In genomic region chr8:18388353-18388752, GRCm38 (mm10) we compare ENCODE assay signal across 9 mouse cellular contexts.
A peak's percentile ranks its signal among the peaks of the same experiment; 100 is the strongest.
DNase-seq lines count a peak whose midpoint lies in the region; ATAC-seq and TF ChIP-seq lines count a peak whose summit lies in the region.
"Had no signal": no experiment of that assay in that cellular context is flagged by ENCODE, and none has a peak within 500 bp of the region (broad histone marks: within the 10 kb centered on the region; RNA-seq: fewer than 3 reads in every experiment).

No protein-coding gene starts in this region.

- intact Hi-C loops in heart, postnatal 14 days (cut with DNase I): no loop called here

- H3K36me3 ChIP-seq in ES-E14 (ENCODE audit: control insufficient read depth, insufficient read depth, low read length, poor library complexity, severe bottlenecking): no peaks in the 10 kb centered on the region
- H3K36me3 ChIP-seq in heart, embryonic 11.5 days (ENCODE audit: control insufficient read depth, insufficient read depth, low read length): no peaks in the 10 kb centered on the region
- H3K36me3 ChIP-seq: limb, embryonic 12.5 days had no signal

- no peak overlapping the region for H3K9ac ChIP-seq in ES-E14 (ENCODE audit: insufficient read depth, low read depth, low read length, poor library complexity, severe bottlenecking)
- no peak overlapping the region for H3K9ac ChIP-seq in heart, embryonic 11.5 days (ENCODE audit: low read depth, low read length)
- H3K9ac ChIP-seq: limb, embryonic 12.5 days had no signal

- no peaks in the 10 kb centered on the region for H3K4me1 ChIP-seq in ES-E14 (ENCODE audit: control insufficient read depth in 2 of 2, insufficient read depth in 2 of 2, low read length in 2 of 2, poor library complexity in 1 of 2)
- no peaks in the 10 kb centered on the region for H3K4me1 ChIP-seq in heart, embryonic 11.5 days (ENCODE audit: control insufficient read depth, insufficient read depth, low read length)
- H3K4me1 ChIP-seq: limb, embryonic 12.5 days had no signal

- no peak for ATAC-seq in heart, embryonic 11.5 days (replicated peaks; ENCODE audit: insufficient number of reproducible peaks, low FRiP score, low TSS enrichment)

- in situ Hi-C loops in ES-E14 (cut with MboI; ENCODE audit: low sequenced_read_pairs in 2 of 2, unreplicated experiment in 2 of 2): no loop called here

- no peaks in the 10 kb centered on the region for H3K27me3 ChIP-seq in heart, embryonic 11.5 days (ENCODE audit: control insufficient read depth, insufficient read depth, low read length)
- H3K27me3 ChIP-seq: limb, embryonic 12.5 days had no signal

- H3K27ac ChIP-seq in ES-E14 (ENCODE audit: insufficient read depth, low read depth, low read length, poor library complexity, severe bottlenecking): no peak overlapping the region
- no peak overlapping the region for H3K27ac ChIP-seq in heart, embryonic 11.5 days (ENCODE audit: low read depth, low read length)
- H3K27ac ChIP-seq: limb, embryonic 12.5 days had no signal

- DNase-seq in heart, postnatal 14 days: peak; percentile 6 to 21
- no peak for DNase-seq in heart, adult 9 months (ENCODE audit: low spot score in 2 of 2)
- peak; percentile 51 for DNase-seq in ES-E14 (ENCODE audit: low read depth, low spot score)
- peak; percentile 85 to 87 for DNase-seq in cerebellum, postnatal 10 days
- peak; percentile 13 to 45 for DNase-seq in frontal cortex, postnatal 14 days (ENCODE audit: low spot score in 2 of 2)
- peak; percentile 26 for DNase-seq in layer of hippocampus, postnatal 36 days
- peak; percentile 56 for DNase-seq in neural tube, embryonic 10.5 days (ENCODE audit: extremely low spot score, low spot score)

- no peaks in the 10 kb centered on the region for H3K9me3 ChIP-seq in ES-E14 (ENCODE audit: control insufficient read depth, insufficient read depth, low read depth, low read length)
- no peaks in the 10 kb centered on the region for H3K9me3 ChIP-seq in heart, embryonic 11.5 days (replicated peaks; ENCODE audit: control insufficient read depth, low read length)
- H3K9me3 ChIP-seq: limb, embryonic 12.5 days had no signal

- H3K4me3 ChIP-seq in ES-E14 (ENCODE audit: insufficient read depth in 1 of 2, low read depth in 1 of 2, low read length in 2 of 2, poor library complexity in 1 of 2, severe bottlenecking in 1 of 2): no peak overlapping the region
- no peak overlapping the region for H3K4me3 ChIP-seq in heart, embryonic 11.5 days (ENCODE audit: low read depth, low read length)
- H3K4me3 ChIP-seq: limb, embryonic 12.5 days had no signal

- 5% methylated on average over 5 of the region's 5 CpGs for WGBS in heart, embryonic 11.5 days (ENCODE audit: insufficient replicate concordance)

- no peak overlapping the region for H3K4me2 ChIP-seq in heart, embryonic 11.5 days
- H3K4me2 ChIP-seq: limb, embryonic 12.5 days had no signal

TF ChIP-seq in ES-E14, 5 proteins besides CTCF, POLR2A, EP300 and RAD21:
- TF ChIP-seq MAFK (IDR thresholded peaks at IDR 0.05; ENCODE audit: insufficient read depth, low read depth, low read length): no peak
- TF ChIP-seq ZC3H11A (IDR thresholded peaks at IDR 0.05; ENCODE audit: borderline replicate concordance, low read depth, low read length): peak; percentile 57; the same call in 1 of the 2 replicates

Comparison
In these comparisons a context has a peak if more than half of its experiments do, and no peak if none do; other contexts are left out.
1. DNase-seq: peak in heart, postnatal 14 days (2 of 2), ES-E14 (single experiment), cerebellum, postnatal 10 days (2 of 2), frontal cortex, postnatal 14 days (2 of 2), layer of hippocampus, postnatal 36 days (2 of 2) and neural tube, embryonic 10.5 days (single experiment); none in heart, adult 9 months (0 of 2).